Mouse (Mus musculus) hindbrain, embryonic 16.5 days (tissue): ENCODE data around the gene Mrps35. TPM values are rescaled to one million over a fixed set of nuclear protein-coding genes. Genes with fewer than 3 reads are reported as not detected.

Source experiments
- ATAC-seq: fragments of 200-750 bp; cut with Nextera tagmentation; 2 replicates; pipeline ENCODE4 v1.8.0; 2017; ENCODE audit warnings: moderate TSS enrichment, moderate library complexity
- H3K27ac ChIP-seq: fragments of 300-500 bp; sonication (generic); 2 replicates; pipeline ENCODE4 v1.5.1; 2014; ENCODE audit warnings: low read depth, mild to moderate bottlenecking, control low read depth, low read length, moderate library complexity
- H3K27me3 ChIP-seq: fragments of 300-500 bp; sonication (generic); replicated peaks from 2 replicates; pipeline ENCODE4 v1.6.1; 2014; ENCODE audit warnings: low read length; ENCODE audit not compliant: control insufficient read depth, insufficient read depth
- H3K36me3 ChIP-seq: fragments of 300-500 bp; sonication (generic); 2 replicates; pipeline ENCODE4 v1.6.1; 2014; ENCODE audit warnings: mild to moderate bottlenecking, low read length, moderate library complexity, mixed read lengths; ENCODE audit not compliant: control insufficient read depth, insufficient read depth
- H3K4me1 ChIP-seq: fragments of 300-500 bp; sonication (generic); 2 replicates; pipeline ENCODE4 v1.6.1; 2014; ENCODE audit warnings: low read depth, low read length; ENCODE audit not compliant: control insufficient read depth, insufficient read depth
- H3K4me2 ChIP-seq: fragments of 300-500 bp; sonication (generic); 2 replicates; pipeline ENCODE4 v1.6.1; 2014; ENCODE audit warnings: mild to moderate bottlenecking, low read length, control low read depth, moderate library complexity
- H3K4me3 ChIP-seq: fragments of 300-500 bp; sonication (generic); 2 replicates; pipeline ENCODE4 v1.5.1; 2014; ENCODE audit warnings: mild to moderate bottlenecking, low read length, control low read depth, moderate library complexity
- H3K9ac ChIP-seq: fragments of 300-500 bp; sonication (generic); 2 replicates; pipeline ENCODE4 v1.6.1; 2014; ENCODE audit warnings: low read depth, mild to moderate bottlenecking, control low read depth, low read length, moderate library complexity
- H3K9me3 ChIP-seq: fragments of 300-500 bp; sonication (generic); 2 replicates; pipeline ENCODE4 v1.6.1; 2014; ENCODE audit warnings: mild to moderate bottlenecking, low read length, moderate library complexity; ENCODE audit not compliant: control insufficient read depth
- WGBS: fragments of 180-500 bp; shearing (Covaris S2); extraction: QIAGEN DNeasy Blood & Tissue Kit; methylation state at CpG from one replicate; pipeline ENCODE4 v1.1.7; 2014; 5-methylcytosine and 5-hydroxymethylcytosine counted together
- polyA plus RNA-seq: library from polyadenylated mRNA; unstranded; fragments of >200 nt; fragmentation: Nextera tagmentation; extraction: Ambion mirVana; gene quantifications from 2 replicates; pipeline ENCODE4 v1.2.1, GENCODE M21; 2015

Mrps35 gene
- polyA plus RNA-seq, 1 experiment from 2014 or later, result 81.6 TPM

- 94% methylated on average over 1 of the region's 1 CpGs for WGBS
- ATAC-seq, result no peak
- H3K36me3 ChIP-seq, result peaks cover 14% of the 10 kb centered on the region
Observed at GRCm38 (mm10) chr6:147105529-147105928, 63.0 kb downstream of the Mrps35 start.

DNA sequence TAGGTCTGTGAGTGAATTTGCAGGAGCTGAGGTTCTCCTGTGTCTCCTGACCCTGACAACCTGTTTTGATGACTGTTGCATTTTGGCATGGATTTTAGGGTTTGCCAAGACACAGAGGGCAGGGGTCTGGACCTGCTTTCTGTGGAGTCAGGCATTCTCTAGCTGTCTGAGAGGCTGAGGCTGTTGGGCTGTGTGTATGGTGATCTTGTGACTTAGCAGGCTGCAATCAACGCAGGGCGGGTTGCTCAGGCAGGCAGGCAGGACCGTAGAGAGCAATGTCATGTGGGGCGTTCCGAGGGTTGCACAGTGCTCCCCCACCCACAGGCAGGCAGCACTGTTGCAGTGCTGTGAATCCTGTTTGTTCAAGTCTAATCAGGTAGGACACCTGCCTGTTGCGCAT is 64.2 kb downstream of the Mrps35 start:
- Histone ChIP-seq H3K4me1 (no peaks in the 10 kb centered on the region), H3K9me3 (no peaks in the 10 kb centered on the region), H3K27me3 (no peaks in the 10 kb centered on the region), H3K27ac (no peak overlapping the region), H3K36me3 (peaks cover 17% of the 10 kb centered on the region), H3K9ac (no peak overlapping the region), H3K4me2 (no peak overlapping the region), H3K4me3 (no peak overlapping the region)
- ATAC-seq, result no peak
- WGBS, result 97% methylated on average over 6 of the region's 6 CpGs

More at GRCm38 (mm10) chr6:147105529-147105928, 63.0 kb downstream of the Mrps35 start:
- H3K4me2 ChIP-seq, result no peak overlapping the region
- no peaks in the 10 kb centered on the region for H3K9me3 ChIP-seq
- no peak overlapping the region for H3K4me3 ChIP-seq
- H3K9ac ChIP-seq, result no peak overlapping the region
- no peaks in the 10 kb centered on the region for H3K4me1 ChIP-seq
- no peak overlapping the region for H3K27ac ChIP-seq
- no peaks in the 10 kb centered on the region for H3K27me3 ChIP-seq

GRCm38 (mm10) chr6:147109283-147109682 is 66.7 kb downstream of the Mrps35 start:
- ATAC-seq, result no peak
- Histone ChIP-seq H3K27me3 (no peaks in the 10 kb centered on the region), H3K9ac (no peak overlapping the region), H3K4me3 (no peak overlapping the region), H3K4me2 (no peak overlapping the region), H3K4me1 (no peaks in the 10 kb centered on the region), H3K27ac (no peak overlapping the region), H3K9me3 (no peaks in the 10 kb centered on the region), H3K36me3 (peaks cover 15% of the 10 kb centered on the region)
- 88% methylated on average over 7 of the region's 7 CpGs for WGBS

- Histone ChIP-seq H3K4me2 (no peak overlapping the region), H3K4me3 (no peak overlapping the region), H3K27ac (no peak overlapping the region), H3K9ac (no peak overlapping the region), H3K4me1 (no peaks in the 10 kb centered on the region), H3K9me3 (no peaks in the 10 kb centered on the region), H3K36me3 (peaks cover 6% of the 10 kb centered on the region; the same call in 1 of the 2 replicates), H3K27me3 (no peaks in the 10 kb centered on the region; the same call in 1 of the 2 replicates)
- ATAC-seq, result peak; percentile 74
- WGBS, result 9% methylated on average over 10 of the region's 10 CpGs
Observed at GRCm38 (mm10) chr6:147116579-147116978, 74.0 kb downstream of the Mrps35 start.

GRCm38 (mm10) chr6:147117764-147118163 is 75.2 kb downstream of the Mrps35 start:
- Histone ChIP-seq H3K4me1 (no peaks in the 10 kb centered on the region), H3K27me3 (no peaks in the 10 kb centered on the region; the same call in 1 of the 2 replicates), H3K4me3 (no peak overlapping the region), H3K36me3 (0 out of 2 replicates have a peak, but pooled peaks cover under 1% of the 10 kb centered on the region), H3K4me2 (no peak overlapping the region), H3K27ac (no peak overlapping the region), H3K9me3 (no peaks in the 10 kb centered on the region), H3K9ac (no peak overlapping the region)
- 94% methylated on average over 7 of the region's 7 CpGs for WGBS
- no peak for ATAC-seq

- H3K4me3 ChIP-seq, result no peak overlapping the region
- ATAC-seq, result no peak
- no peaks in the 10 kb centered on the region for H3K4me1 ChIP-seq
- H3K36me3 ChIP-seq, result no peaks in the 10 kb centered on the region
- no peak overlapping the region for H3K4me2 ChIP-seq
- no peak overlapping the region for H3K27ac ChIP-seq
- no peak overlapping the region for H3K9ac ChIP-seq
- whole genome bisulfite sequencing, result 93% methylated on average over 3 of the region's 3 CpGs
- H3K9me3 ChIP-seq, result no peaks in the 10 kb centered on the region
- H3K27me3 ChIP-seq, result no peaks in the 10 kb centered on the region; the same call in 1 of the 2 replicates
Observed at GRCm38 (mm10) chr6:147118190-147118589, 75.6 kb downstream of the Mrps35 start.

GRCm38 (mm10) chr6:147121320-147121719 is 78.8 kb downstream of the Mrps35 start:
- Histone ChIP-seq H3K4me2 (no peak overlapping the region), H3K9ac (no peak overlapping the region), H3K27ac (no peak overlapping the region), H3K36me3 (no peaks in the 10 kb centered on the region), H3K4me3 (no peak overlapping the region), H3K27me3 (no peaks in the 10 kb centered on the region; the same call in 1 of the 2 replicates), H3K4me1 (no peaks in the 10 kb centered on the region), H3K9me3 (no peaks in the 10 kb centered on the region)
- no peak for ATAC-seq
- 55% methylated on average over 6 of the region's 6 CpGs for WGBS

Other genes with a start within 250 kb of the Mrps35 start
- gene Arntl2, start 246.7 kb upstream of the Mrps35 start, polyA plus RNA-seq, result 3.3 and 4.6 TPM in 2 replicates
- not detected in 2 replicates for gene Smco2, start 192.7 kb upstream of the Mrps35 start, polyA plus RNA-seq
- gene Ppfibp1, start 154.3 kb upstream of the Mrps35 start, polyA plus RNA-seq, result 14.6 and 15.9 TPM in 2 replicates
- 0.05 TPM in 1 of 2 replicates, not detected in the other for gene 1700034J05Rik, start 88.3 kb upstream of the Mrps35 start, polyA plus RNA-seq
- 0.54 and 0.82 TPM in 2 replicates for gene Rep15, start 10.2 kb upstream of the Mrps35 start, polyA plus RNA-seq
- 0.65 and 0.81 TPM in 2 replicates for gene Mansc4, start 44.3 kb downstream of the Mrps35 start, polyA plus RNA-seq
- gene Klhl42, start 48.6 kb downstream of the Mrps35 start, polyA plus RNA-seq, result 6.3 and 8.2 TPM in 2 replicates
- gene Pthlh, start 221.4 kb downstream of the Mrps35 start, polyA plus RNA-seq, result 3.9 and 4.4 TPM in 2 replicates